Mouse (Mus musculus) left cerebral cortex, adult 9 months (tissue): ENCODE data around the gene Bdkrb2.

ENCODE experiments used
- DNase-seq, 2 experiments: peaks; one replicate each; pipeline ENCODE4 v3.0.0; 2022; ENCODE audit warnings: low spot score in 2 of 2

Bdkrb2 gene

GRCm38 (mm10) chr12:105562936-105563680 is at the start of gene Bdkrb2:
Gene Bdkrb2 (plus strand): TSS chr12:105563226.
- DNase-seq, result no peak

DNA sequence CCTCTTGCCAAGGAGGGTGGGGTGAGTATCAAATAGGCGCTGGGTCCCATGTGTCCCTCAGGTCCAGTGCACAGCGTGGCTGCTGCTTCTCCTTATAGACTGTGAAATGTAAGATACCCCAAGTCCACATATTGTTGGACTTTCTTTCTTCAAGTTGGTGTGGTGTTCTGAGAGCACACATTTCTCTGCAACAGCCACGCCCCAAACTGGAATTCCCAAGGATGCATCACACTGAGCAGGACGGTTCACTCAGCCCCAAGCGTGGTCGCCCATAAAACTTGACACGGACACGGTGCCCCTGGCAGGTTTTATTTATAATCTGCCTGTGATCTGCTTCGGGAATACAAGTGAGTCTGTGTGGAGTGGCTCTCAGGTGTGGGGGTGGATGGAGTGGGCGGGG is 48.9 kb upstream of the Bdkrb2 start:
- no peak for DNase-seq

GRCm38 (mm10) chr12:105517026-105517675 is 45.9 kb upstream of the Bdkrb2 start:
- DNase-seq, result no peak

DNA sequence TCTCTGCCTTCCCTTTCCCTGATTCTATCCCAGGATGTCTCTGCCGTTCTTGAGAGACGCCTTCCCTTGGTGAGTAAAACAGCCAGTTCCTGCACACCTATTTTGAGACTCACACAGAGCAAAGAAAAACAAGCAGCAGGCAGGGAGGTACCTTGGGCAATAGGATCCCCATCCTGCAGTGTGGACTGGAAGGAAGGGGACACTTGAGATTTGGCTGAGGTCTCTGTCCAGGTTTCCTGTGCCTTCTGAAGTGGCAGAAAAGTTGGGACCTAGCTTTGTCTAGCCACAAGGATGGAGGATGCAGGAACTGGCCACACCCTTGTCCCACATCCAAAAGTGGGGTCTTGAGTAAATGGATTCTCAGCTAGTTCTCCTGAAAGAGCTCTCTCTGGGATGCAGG is 43.2 kb upstream of the Bdkrb2 start:
- no peak for DNase-seq

- no peak for DNase-seq
Measured at GRCm38 (mm10) chr12:105521170-105521762, 41.8 kb upstream of the Bdkrb2 start.

DNA sequence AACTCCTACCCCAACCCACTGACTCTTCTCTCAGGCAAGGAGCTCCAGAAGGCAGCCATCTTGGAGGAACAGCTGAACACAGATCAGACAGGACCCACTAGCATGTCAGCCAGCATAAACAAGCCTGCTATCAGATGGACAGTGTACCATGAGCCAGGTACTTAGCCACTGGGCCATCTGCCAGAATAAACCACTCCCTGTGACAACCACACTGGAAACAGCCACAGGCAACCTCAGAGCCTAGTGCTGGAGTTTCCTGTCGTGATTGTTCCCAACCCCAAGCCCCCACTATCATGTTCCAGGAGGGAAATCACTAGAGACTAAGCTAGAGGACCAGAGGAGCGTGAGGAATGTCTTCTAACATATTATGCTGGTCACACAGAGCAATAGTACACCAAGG is 39.3 kb upstream of the Bdkrb2 start:
- no peak for DNase-seq

- no peak for DNase-seq
Measured at GRCm38 (mm10) chr12:105526186-105526585, 36.8 kb upstream of the Bdkrb2 start.

GRCm38 (mm10) chr12:105526829-105527228 is 36.2 kb upstream of the Bdkrb2 start:
- DNase-seq, result peak; percentile 58 to 61

DNA sequence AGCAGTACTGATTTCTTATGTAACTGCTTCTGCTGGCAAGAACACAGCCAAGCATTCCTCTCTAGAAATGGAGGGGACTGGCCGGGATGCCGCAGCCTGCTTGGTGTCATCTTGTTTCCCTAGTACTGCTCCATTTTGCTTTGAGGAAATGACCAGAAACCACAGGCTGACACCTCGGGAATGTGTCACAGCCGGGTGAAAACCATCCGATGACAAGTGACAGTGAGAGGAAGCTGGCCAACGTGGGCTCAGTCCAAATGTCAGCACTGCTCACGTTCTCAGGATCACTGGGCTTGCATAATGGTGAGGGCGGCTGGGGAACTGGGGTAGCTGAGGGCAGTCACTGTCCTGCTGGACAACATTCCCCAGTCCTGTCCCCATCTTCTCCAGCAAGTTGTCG is 33.5 kb upstream of the Bdkrb2 start:
- DNase-seq, result no peak

DNA sequence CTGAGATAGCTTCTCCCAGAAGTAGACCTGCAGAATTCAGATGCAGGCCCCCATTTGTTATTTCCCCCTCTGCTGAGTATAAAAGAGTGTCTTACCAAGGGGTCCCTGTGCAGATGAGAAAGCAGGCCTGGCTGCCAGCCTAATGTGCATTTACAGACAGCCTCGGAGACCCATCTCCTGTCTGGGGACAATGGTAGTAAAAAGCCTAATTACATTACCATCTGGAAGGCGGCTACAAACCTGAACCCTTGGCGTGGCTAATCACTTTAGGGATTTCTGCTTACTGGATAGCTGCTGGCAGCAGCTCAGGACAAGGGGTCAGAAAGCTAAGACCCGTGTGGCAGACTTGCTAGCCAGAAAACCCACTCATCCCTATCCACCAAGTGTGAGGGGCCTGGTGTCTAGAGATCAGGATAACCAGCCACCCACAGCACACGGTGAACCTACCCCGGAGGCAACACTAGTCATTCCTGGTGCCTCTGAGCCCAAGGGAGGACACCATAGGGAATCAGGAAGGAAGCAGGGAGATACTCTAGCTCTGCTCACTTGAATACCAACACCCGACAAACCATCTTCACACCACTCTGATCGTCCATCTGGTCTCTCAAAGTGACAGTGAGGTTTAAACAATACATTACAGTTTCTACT is 31.2 kb upstream of the Bdkrb2 start:
- no peak for DNase-seq

GRCm38 (mm10) chr12:105534842-105535241 is 28.2 kb upstream of the Bdkrb2 start:
- DNase-seq, result no peak

DNA sequence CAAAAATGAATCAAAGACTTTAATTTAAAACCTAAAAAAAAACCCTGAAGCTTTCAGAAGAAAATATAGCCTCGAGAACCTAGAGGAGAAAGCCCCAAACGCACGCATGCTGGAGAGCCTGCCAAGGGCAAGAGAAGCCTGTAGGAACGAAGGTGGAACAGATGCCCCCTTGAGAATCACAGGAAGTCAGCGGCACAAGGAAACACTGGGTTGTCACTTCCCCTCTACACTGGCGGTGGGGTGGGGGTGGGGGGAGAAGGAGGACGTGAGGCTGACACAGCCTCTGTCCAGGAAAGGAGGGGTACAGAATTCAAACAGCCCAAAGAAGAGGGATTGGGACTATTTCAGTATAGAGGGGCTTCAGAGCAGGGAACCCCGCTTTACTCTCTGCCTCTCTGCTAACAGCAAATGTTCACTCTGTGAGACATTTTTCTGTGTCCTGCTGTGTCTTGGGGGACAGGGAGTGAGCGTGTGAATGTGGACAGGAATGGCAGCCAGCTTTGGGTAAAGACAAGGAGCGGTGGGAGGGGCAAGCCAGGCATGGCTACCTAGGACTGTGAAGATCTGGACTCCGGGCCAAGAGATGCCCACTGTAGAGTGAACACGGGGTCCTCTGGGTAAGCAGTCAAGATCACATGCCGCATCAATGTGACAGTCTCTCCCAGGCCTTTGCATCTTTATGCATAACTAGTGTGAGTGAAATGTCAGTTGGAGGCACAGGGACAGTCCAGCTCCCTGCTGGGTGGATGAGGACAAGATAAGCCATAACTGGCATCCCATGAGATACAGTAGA is 26.9 kb upstream of the Bdkrb2 start:
- DNase-seq, result no peak

GRCm38 (mm10) chr12:105537162-105537561 is 25.9 kb upstream of the Bdkrb2 start:
- DNase-seq, result no peak

- no peak for DNase-seq
Measured at GRCm38 (mm10) chr12:105539649-105540048, 23.4 kb upstream of the Bdkrb2 start.

DNA sequence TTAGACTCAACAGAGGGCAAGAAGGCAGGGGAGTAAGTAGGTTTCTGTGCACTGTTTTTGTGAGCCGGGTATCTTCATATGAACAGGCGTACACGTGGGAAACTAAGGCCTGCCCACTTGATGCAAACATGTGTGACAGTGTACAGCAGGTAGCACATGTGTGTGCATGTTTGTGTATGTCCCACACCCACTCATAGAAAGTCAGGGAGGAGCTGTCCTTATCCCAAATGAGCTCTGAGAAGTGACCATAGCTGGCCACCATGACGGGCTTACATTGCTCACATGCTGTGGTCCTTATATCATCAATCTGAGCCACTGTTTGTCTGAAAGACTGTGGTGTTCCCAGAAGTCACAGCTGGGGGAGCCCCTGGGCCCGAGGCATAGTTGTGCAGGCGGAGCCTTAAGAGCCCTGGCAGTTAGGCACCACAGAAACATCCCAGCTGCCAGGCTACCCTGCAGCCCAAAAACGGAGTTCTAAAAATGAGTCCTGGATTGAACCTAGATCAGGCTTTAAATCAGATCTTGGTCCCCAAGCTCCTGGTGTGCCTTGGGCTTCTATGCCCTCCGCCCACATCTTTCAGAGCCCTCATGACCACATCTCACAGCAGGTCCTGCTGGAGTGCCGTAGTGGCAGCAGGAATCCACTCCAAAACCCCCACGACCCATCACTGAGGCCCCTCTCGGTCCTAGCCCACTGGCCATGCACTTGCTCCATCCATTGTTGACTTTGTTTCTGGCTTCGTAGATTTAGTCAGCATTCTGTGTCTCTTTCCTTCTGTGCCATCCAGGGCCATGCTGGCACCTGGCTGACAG is 21.2 kb upstream of the Bdkrb2 start:
- DNase-seq, result no peak

- DNase-seq, result no peak
Measured at GRCm38 (mm10) chr12:105542513-105542912, 20.5 kb upstream of the Bdkrb2 start.

DNA sequence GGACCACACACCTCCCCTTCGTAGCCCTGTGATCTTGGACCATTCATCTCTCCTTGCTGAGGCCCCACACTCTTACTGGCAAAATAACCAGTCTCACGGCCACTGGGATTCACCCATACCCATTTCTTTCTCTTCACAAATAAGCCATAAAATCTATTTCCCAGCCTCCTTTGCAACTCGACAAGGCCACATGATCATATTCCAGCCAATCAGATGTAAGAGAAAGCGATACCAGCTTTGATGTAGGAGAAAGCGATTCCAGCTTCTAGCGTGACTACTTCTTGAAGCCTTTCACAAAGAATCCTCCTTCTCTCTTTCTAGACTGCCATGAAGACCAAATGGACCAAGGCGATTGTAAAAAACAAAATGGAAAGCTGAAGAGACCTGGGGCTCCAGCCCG is 19.9 kb upstream of the Bdkrb2 start:
- no peak for DNase-seq

DNA sequence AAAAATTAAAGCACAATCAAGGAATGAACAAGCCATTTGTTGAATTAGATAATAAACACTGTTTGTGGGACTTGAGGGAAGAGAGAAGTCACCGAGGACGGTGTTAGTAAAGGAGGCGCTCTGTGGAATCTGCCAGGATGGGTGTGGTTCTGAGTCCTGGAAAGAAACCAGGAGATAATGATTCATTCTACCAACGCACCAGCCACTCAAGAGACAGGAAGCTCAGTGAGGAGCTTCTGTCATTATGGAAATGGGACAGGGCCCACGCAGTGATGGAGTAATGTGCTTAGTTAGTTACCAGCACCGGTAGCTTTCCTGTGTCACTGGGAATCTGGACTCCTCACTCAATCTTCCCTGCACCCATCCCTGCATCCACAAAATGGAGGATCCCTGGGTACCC is 19.3 kb upstream of the Bdkrb2 start:
- DNase-seq, result peak; percentile 57 to 67

GRCm38 (mm10) chr12:105544872-105545271 is 18.2 kb upstream of the Bdkrb2 start:
- no peak for DNase-seq

DNA sequence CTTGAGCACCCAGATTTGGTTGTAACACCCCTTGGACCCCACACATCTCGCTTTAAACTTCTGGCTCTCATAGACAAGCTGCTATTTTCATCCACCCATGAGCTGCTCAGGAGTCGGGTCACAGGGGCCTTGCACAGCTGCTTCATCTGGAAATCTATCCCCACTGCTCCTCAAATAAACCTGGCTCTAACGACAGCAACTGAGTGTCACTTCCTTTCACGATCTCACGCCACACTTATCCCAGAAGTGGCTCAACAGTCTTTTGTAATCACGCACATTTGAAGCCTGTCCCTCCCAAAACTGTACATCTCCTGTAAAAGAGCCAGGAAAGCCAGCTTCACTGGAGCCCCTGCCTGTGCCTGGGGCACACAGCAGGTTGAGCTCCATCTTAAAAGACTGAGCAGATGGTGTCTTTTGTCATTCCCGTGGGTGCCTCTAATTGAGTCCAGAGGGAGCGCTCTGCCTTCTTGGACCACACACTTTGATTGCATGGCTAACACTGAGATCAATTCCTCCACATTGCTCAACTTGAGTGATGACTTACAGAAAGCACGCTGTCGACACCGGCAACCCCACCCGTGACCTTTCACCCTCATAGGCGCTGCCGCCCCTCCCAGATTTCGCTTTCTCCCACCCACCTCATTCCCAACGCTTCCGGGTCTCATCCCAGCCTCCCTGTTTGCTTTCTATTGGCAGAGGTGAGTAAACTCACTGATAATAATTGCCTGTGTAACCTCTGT is 17.2 kb upstream of the Bdkrb2 start:
- no peak for DNase-seq
